Mouse (Mus musculus): ENCODE data around the gene Ophn1. TPM values are rescaled to one million over a fixed set of nuclear protein-coding genes. Genes with fewer than 3 reads are reported as not detected.

Gene Ophn1
- polyA plus RNA-seq, 1 experiment from 2014 or later: 32.9 TPM

DNA sequence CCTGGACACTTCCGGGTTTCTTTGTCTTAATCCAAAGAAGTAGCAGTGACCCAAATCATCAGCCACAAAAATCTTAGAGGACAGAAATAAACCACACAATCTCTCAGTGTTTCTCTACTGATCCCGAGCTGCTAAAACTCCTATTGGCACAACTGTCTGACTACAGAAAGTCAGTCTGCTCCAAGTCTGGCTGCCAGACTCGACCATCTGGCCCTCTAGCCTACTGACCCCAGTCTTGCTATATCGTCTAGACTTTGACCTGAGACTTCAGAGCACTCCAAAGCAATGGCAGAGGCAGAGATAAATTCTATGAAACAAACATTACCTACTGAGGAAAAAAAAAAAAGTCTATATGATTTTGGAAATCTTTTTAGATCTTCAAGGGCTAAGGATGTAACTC, 273.4 kb downstream of the Ophn1 start:
- H3K4me3 ChIP-seq: no peak overlapping the region
- WGBS: 73% methylated on average over 4 of the region's 4 CpGs
- H3K27me3 ChIP-seq: no peaks in the 10 kb centered on the region
- no peaks in the 10 kb centered on the region for H3K9me3 ChIP-seq (replicated peaks)
- H3K36me3 ChIP-seq (ENCODE audit: poor library complexity, severe bottlenecking): no peaks in the 10 kb centered on the region
- no peaks in the 10 kb centered on the region for H3K4me1 ChIP-seq
- H3K9ac ChIP-seq: no peak overlapping the region
- no peak for ATAC-seq
- H3K27ac ChIP-seq: no peak overlapping the region
- H3K4me2 ChIP-seq: no peak overlapping the region

- Histone ChIP-seq H3K4me3 (no peak overlapping the region), H3K9me3 (replicated peaks) (no peaks in the 10 kb centered on the region), H3K4me1 (no peaks in the 10 kb centered on the region), H3K4me2 (no peak overlapping the region), H3K36me3 (ENCODE audit: poor library complexity, severe bottlenecking) (no peaks in the 10 kb centered on the region), H3K27me3 (no peaks in the 10 kb centered on the region), H3K9ac (no peak overlapping the region), H3K27ac (no peak overlapping the region)
- no peak for ATAC-seq
Observed at GRCm38 (mm10) chrX:98574201-98574600, 316.6 kb downstream of the Ophn1 start.

GRCm38 (mm10) chrX:98546458-98546857, 344.4 kb downstream of the Ophn1 start:
- H3K4me3 ChIP-seq: no peak overlapping the region
- no peaks in the 10 kb centered on the region for H3K9me3 ChIP-seq (replicated peaks)
- H3K36me3 ChIP-seq (ENCODE audit: poor library complexity, severe bottlenecking): no peaks in the 10 kb centered on the region
- H3K27me3 ChIP-seq: no peaks in the 10 kb centered on the region
- H3K27ac ChIP-seq: no peak overlapping the region
- H3K4me2 ChIP-seq: no peak overlapping the region
- H3K9ac ChIP-seq: no peak overlapping the region
- 96% methylated on average over 1 of the region's 1 CpGs for WGBS
- ATAC-seq: no peak
- no peaks in the 10 kb centered on the region for H3K4me1 ChIP-seq

- H3K9me3 ChIP-seq (replicated peaks): no peaks in the 10 kb centered on the region
- H3K27me3 ChIP-seq: no peaks in the 10 kb centered on the region
- no peak for ATAC-seq
- no peaks in the 10 kb centered on the region for H3K4me1 ChIP-seq
- no peaks in the 10 kb centered on the region for H3K36me3 ChIP-seq (ENCODE audit: poor library complexity, severe bottlenecking)
- H3K27ac ChIP-seq: no peak overlapping the region
- no peak overlapping the region for H3K4me2 ChIP-seq
- WGBS: 82% methylated on average over 2 of the region's 2 CpGs
- no peak overlapping the region for H3K9ac ChIP-seq
- H3K4me3 ChIP-seq: no peak overlapping the region
Observed at GRCm38 (mm10) chrX:98515329-98515728, 375.5 kb downstream of the Ophn1 start.

DNA sequence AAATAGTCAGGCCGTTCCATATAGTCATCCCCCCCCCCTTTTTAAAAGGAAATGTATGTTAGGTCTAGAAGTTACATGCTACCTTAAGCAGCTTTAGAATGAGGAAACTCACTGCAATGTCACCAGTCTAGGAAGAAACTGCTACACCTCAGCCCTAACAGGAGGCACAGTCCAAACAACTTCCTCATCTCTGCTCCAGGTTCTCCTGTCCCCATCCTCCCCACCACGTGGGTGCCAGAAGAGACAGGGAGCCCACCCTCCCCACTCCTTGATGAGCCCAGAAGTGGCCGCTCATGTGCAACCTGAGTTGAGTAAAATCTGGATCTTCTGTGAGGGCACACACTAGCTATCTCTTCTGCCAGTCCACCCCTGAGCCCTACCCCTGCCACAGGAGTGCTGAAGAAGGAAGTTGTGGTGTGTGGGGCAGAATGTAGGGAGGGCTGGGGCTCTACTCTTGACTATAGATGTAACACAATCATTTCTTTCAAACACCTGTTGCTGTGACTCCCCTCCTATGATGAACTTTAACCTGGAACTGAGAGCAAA, 376.4 kb downstream of the Ophn1 start:
- Histone ChIP-seq H3K4me1 (no peaks in the 10 kb centered on the region), H3K27me3 (no peaks in the 10 kb centered on the region), H3K27ac (no peak overlapping the region), H3K9me3 (replicated peaks) (no peaks in the 10 kb centered on the region), H3K9ac (no peak overlapping the region), H3K4me3 (no peak overlapping the region), H3K4me2 (no peak overlapping the region), H3K36me3 (ENCODE audit: poor library complexity, severe bottlenecking) (no peaks in the 10 kb centered on the region)
- WGBS: 69% methylated on average over 3 of the region's 3 CpGs
- no peak for ATAC-seq

Small RNAs within 50 kb of the gene (microRNA-seq; reads per million reads assigned to microRNA genes)
- not detected for gene Gm27554

Other genes with a start within 250 kb of the Ophn1 start
- 18.1 and 21.9 TPM in 2 replicates for gene Yipf6, start 45.3 kb upstream of the Ophn1 start, polyA plus RNA-seq (2015; fragmentation: Nextera tagmentation; extraction: Ambion mirVana)
- gene Stard8, start 112.2 kb upstream of the Ophn1 start, polyA plus RNA-seq (2015; fragmentation: Nextera tagmentation; extraction: Ambion mirVana): 2.8 and 3.0 TPM in 2 replicates
- gene Efnb1, start 245.1 kb upstream of the Ophn1 start, polyA plus RNA-seq (2015; fragmentation: Nextera tagmentation; extraction: Ambion mirVana): 67.6 and 71.9 TPM in 2 replicates

All from forebrain, embryonic 13.5 days (tissue).